Mouse (Mus musculus): Measurements from ENCODE around the gene Shf. TPM values are rescaled to one million over a fixed set of nuclear protein-coding genes. Genes with fewer than 3 reads are reported as not detected.

Gene Shf
- 8.0 TPM for total RNA-seq (2023)

DNA sequence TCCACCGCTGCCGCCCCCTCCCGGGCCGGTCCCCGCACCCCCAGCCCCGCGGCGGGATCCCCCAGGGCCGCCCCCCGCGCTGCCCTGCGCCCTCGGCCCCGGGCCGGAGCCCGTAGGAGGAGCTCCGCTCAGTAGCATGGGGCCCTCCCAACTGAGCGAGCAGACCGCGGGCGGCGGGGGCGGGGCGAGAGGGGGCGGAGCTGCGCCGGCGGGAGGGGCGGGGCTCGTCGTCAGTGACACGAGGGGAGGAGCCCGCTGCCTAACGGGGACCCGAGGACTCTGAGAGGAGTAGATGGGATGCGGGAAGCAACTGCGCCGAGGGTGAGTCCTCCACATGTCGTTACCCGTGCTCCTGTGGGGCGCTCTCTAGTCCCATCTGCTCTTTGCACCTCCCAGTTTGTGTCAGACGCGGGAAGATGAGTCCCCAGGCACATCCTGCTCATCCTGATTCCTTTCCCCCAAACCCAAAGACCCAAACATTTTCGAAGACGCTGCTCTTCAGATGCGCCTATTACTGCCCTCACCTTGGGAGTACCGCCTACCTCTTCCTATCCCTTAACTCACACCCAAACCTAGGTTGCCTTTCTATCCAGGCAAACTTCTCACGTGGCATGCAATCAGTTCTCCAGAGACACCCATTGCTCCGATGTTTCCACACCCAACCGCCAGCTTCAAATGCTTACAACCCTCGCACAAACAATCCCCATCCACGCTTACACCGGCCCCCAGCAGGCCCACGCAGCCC, at the start of gene Shf:
TSS of gene Shf (minus strand) at position 168 of the 745 bp plus-strand sequence.

DNA sequence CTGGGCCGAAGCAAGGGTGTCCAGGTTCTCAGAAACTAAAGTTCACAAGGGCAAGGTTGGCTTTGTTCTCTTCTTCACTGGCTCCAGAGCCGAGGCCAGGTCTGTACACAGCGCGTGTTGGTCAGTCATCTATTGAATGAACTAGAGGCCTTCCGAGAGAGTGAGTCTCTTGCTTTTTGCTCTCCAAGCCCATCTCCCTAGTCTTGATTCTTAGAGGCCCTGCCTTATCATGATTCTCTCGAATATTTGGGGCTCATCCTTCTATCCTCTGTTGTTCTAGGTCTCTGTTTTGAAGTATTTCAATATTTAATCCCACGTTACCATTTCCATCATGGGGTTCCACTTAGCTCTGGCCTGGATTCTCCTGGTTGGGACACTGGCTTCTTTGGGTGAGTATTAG, 53.6 kb downstream of the Shf start, which contains the start of gene Duox1:
TSS of gene Duox1 (plus strand) at position 301 of the 400 bp plus-strand sequence.

DNA sequence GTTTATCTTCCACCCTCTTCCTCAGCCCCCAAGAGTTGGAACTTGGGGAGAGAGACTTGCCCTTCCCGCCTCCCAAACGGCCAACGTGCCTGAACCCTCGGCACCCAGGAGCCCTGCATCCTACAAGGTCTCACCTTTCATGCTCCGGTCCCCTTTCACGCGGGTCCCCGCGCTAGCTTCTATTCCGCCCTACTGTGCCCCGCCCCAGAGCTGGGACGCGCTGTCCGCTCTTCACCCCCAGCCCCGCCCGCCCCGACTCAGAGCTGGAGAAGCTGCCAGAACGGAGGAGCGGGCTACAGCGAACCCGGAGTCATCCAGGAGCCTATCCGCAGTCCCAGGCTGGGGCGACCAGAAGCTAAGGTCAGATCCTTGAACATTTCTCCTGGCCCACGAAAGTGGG, 55.4 kb downstream of the Shf start, which contains the start of gene Duoxa1:
TSS of gene Duoxa1 (minus strand) at position 195 of the 400 bp plus-strand sequence.

Other genes starting within 250 kb of the Shf start
- gene B2m, start 221.5 kb downstream of the Shf start, total RNA-seq (2023) = 2,769 TPM
- gene Trim69, start 208.5 kb downstream of the Shf start, total RNA-seq (2023) = 1.3 TPM
- not detected for gene Patl2, start 183.0 kb downstream of the Shf start, total RNA-seq (2023)
- not detected for gene Terb2, start 182.9 kb downstream of the Shf start, total RNA-seq (2023)
- gene Sord, start 134.4 kb downstream of the Shf start, total RNA-seq (2023) = 1.6 TPM
- gene Duox2, start 70.7 kb downstream of the Shf start, total RNA-seq (2023) = not detected
- gene Duoxa2, start 70.3 kb downstream of the Shf start, total RNA-seq (2023) = not detected
- not detected for gene Duoxa1, start 55.4 kb downstream of the Shf start, total RNA-seq (2023)
- not detected for gene Duox1, start 53.5 kb downstream of the Shf start, total RNA-seq (2023)
- 144 TPM for gene Slc28a2, start 57.3 kb upstream of the Shf start, total RNA-seq (2023)
- gene Gm14085, start 115.8 kb upstream of the Shf start, total RNA-seq (2023) = 66.0 TPM
- gene Gatm, start 242.1 kb upstream of the Shf start, total RNA-seq (2023) = 1.3 TPM

Measured in CD8-positive naive resting alpha-beta T cell, adult 57 days (primary cell).